Mouse (Mus musculus) small intestine, adult 2 months (tissue): ENCODE data around the gene S100a10. TPM values are rescaled to one million over a fixed set of nuclear protein-coding genes. Genes with fewer than 3 reads are reported as not detected.

Experiments used
- H3K27ac ChIP-seq: fragments of 200-500 bp; 2 replicates; pipeline ENCODE4 v1.5.1; 2012; ENCODE audit warnings: low read depth, low read length, control low read depth, inconsistent platforms; ENCODE audit not compliant: insufficient read depth
- H3K27me3 ChIP-seq: fragments of 200-500 bp; 2 replicates; pipeline ENCODE4 v1.6.1; 2012; ENCODE audit warnings: mild to moderate bottlenecking, moderate library complexity, low read length, inconsistent platforms; ENCODE audit not compliant: control insufficient read depth, insufficient read depth
- H3K36me3 ChIP-seq: fragments of 200-500 bp; 2 replicates; pipeline ENCODE4 v1.6.1; 2012; ENCODE audit warnings: mild to moderate bottlenecking, low read length, control low read depth, inconsistent platforms; ENCODE audit not compliant: control insufficient read depth, insufficient read depth
- H3K4me1 ChIP-seq: fragments of 200-500 bp; 2 replicates; pipeline ENCODE4 v1.6.1; 2012; ENCODE audit warnings: low read length, inconsistent platforms, mixed read lengths; ENCODE audit not compliant: control insufficient read depth, insufficient read depth, insufficient read length
- H3K4me3 ChIP-seq: fragments of 200-500 bp; 2 replicates; pipeline ENCODE4 v1.5.1; 2012; ENCODE audit warnings: low read depth, mild to moderate bottlenecking, control low read depth, inconsistent platforms, low read length, moderate library complexity
- CTCF ChIP-seq: fragments of 200-500 bp; IDR thresholded peaks from 2 replicates; pipeline ENCODE4 v1.5.1; 2012; ENCODE audit warnings: low read depth, mild to moderate bottlenecking, control low read depth, inconsistent platforms, low read length, moderate library complexity, mixed read lengths; ENCODE audit not compliant: insufficient replicate concordance, insufficient read length; ENCODE audit errors: extremely low read depth
- POLR2A ChIP-seq: fragments of 200-500 bp; IDR thresholded peaks from 2 replicates; pipeline ENCODE4 v1.6.1; 2012; ENCODE audit warnings: low read depth, mild to moderate bottlenecking, control low read depth, inconsistent platforms, low read length, moderate library complexity
- whole genome bisulfite sequencing: fragments of 180-500 bp; shearing (Covaris S2); methylation state at CpG from one replicate; pipeline ENCODE4 v1.1.7; 2018; 5-methylcytosine and 5-hydroxymethylcytosine counted together
- polyA plus RNA-seq: library from polyadenylated mRNA; depleted of rRNA; stranded (reverse); fragments of >200 nt; gene quantifications from 2 replicates; pipeline ENCODE4 v1.2.3, GENCODE M21; 2012

Gene S100a10
- polyA plus RNA-seq, 1 experiment, result 172 TPM

GRCm38 (mm10) chr3:93553765-93554378, 1.0 kb upstream of the S100a10 start:
- H3K27ac ChIP-seq, result no peak overlapping the region; the same call in 1 of the 2 replicates
- H3K27me3 ChIP-seq, result no peaks in the 10 kb centered on the region
- H3K36me3 ChIP-seq, result peaks cover 9% of the 10 kb centered on the region; the same call in 1 of the 2 replicates
- peaks cover 29% of the 10 kb centered on the region for H3K4me1 ChIP-seq
- no peak for TF ChIP-seq CTCF
- TF ChIP-seq POLR2A, result no peak
- 65% methylated on average over 9 of the region's 9 CpGs for WGBS
- no peak overlapping the region for H3K4me3 ChIP-seq

GRCm38 (mm10) chr3:93554379-93554980, 400 bp upstream of the S100a10 start:
- peaks cover 29% of the 10 kb centered on the region for H3K4me1 ChIP-seq
- H3K27ac ChIP-seq, result peak overlapping the region; percentile 84
- WGBS, result 7% methylated on average over 13 of the region's 13 CpGs
- peaks cover 14% of the 10 kb centered on the region; the same call in 1 of the 2 replicates for H3K36me3 ChIP-seq
- no peaks in the 10 kb centered on the region for H3K27me3 ChIP-seq
- peak overlapping the region; percentile 76 for H3K4me3 ChIP-seq
- TF ChIP-seq POLR2A, result no peak
- no peak for TF ChIP-seq CTCF

GRCm38 (mm10) chr3:93555878-93556254, 986 bp downstream of the S100a10 start:
- H3K36me3 ChIP-seq, result peaks cover 24% of the 10 kb centered on the region
- H3K27me3 ChIP-seq, result no peaks in the 10 kb centered on the region
- H3K4me3 ChIP-seq, result peak overlapping the region; percentile 76
- peaks cover 23% of the 10 kb centered on the region for H3K4me1 ChIP-seq
- 5% methylated on average over 2 of the region's 2 CpGs for WGBS
- TF ChIP-seq POLR2A (peak; percentile 44; the same call in 1 of the 2 replicates), CTCF (no peak)
- H3K27ac ChIP-seq, result peak overlapping the region; percentile 99

GRCm38 (mm10) chr3:93556599-93556998, 1.7 kb downstream of the S100a10 start:
- Histone ChIP-seq H3K27ac (peak overlapping the region; percentile 70), H3K27me3 (no peaks in the 10 kb centered on the region), H3K36me3 (peaks cover 31% of the 10 kb centered on the region), H3K4me1 (peaks cover 23% of the 10 kb centered on the region), H3K4me3 (peak overlapping the region; percentile 76)
- WGBS, result 3% methylated on average over 1 of the region's 1 CpGs
- TF ChIP-seq CTCF (no peak), POLR2A (no peak)

- H3K27ac ChIP-seq, result 0 out of 2 replicates have a peak overlapping the region, but pooled peaks have one; percentile 11
- H3K4me3 ChIP-seq, result peak overlapping the region; percentile 43
- H3K4me1 ChIP-seq, result peaks cover 19% of the 10 kb centered on the region
- H3K36me3 ChIP-seq, result peaks cover 40% of the 10 kb centered on the region
- TF ChIP-seq CTCF, result no peak
- no peak for TF ChIP-seq POLR2A
- 58% methylated on average over 4 of the region's 4 CpGs for WGBS
- H3K27me3 ChIP-seq, result no peaks in the 10 kb centered on the region
Observed at GRCm38 (mm10) chr3:93557471-93557870, 2.6 kb downstream of the S100a10 start.

- Histone ChIP-seq H3K4me1 (peaks cover 12% of the 10 kb centered on the region; the same call in 1 of the 2 replicates), H3K27me3 (no peaks in the 10 kb centered on the region), H3K4me3 (no peak overlapping the region), H3K27ac (no peak overlapping the region), H3K36me3 (peaks cover 62% of the 10 kb centered on the region)
- TF ChIP-seq CTCF (no peak), POLR2A (no peak)
- WGBS, result 78% methylated on average over 6 of the region's 6 CpGs
Observed at GRCm38 (mm10) chr3:93559961-93560360, 5.1 kb downstream of the S100a10 start.

GRCm38 (mm10) chr3:93562372-93562771, 7.5 kb downstream of the S100a10 start:
- H3K4me3 ChIP-seq, result no peak overlapping the region
- H3K27me3 ChIP-seq, result no peaks in the 10 kb centered on the region
- H3K36me3 ChIP-seq, result peaks cover 65% of the 10 kb centered on the region
- TF ChIP-seq POLR2A, result no peak
- TF ChIP-seq CTCF, result no peak
- H3K27ac ChIP-seq, result no peak overlapping the region
- peaks cover 8% of the 10 kb centered on the region; the same call in 1 of the 2 replicates for H3K4me1 ChIP-seq
- whole genome bisulfite sequencing, result 71% methylated on average over 2 of the region's 2 CpGs
